Mouse (Mus musculus) CD8-positive naive resting alpha-beta T cell, adult 2 months (primary cell): ENCODE measurements at regions not wholly inside any gene's neighbourhood (a gene's known extent, or its start where the extent isn't known, plus 50 kb on each side); places are given as distances from the start of the nearest gene placed in this dataset.

Experiments used
- DNase-seq, 2 experiments: peaks; one replicate each; pipeline ENCODE4 v3.0.0; 2022; ENCODE audit warnings: low read depth in 2 of 2, low spot score in 2 of 2

DNA sequence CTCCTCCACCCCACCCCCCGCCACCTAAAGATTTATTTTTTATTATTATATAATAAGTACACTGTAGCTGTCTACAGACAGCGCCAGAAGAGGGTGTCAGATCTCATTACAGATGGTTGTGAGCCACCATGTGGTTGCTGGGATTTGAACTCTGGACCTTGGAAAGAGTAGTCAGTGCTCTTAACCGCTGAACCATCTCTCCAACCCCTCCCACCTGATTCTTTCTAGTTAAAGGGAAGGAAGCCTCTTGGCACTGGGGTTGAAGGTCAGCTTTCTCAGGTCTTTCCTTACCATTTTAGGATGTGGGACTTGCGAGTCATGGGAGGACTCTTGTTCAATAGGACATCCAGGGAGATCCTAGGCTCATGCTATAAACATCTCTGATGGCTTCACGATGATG is 54.7 kb downstream of the Hes1 start:
- no peak for DNase-seq

DNA sequence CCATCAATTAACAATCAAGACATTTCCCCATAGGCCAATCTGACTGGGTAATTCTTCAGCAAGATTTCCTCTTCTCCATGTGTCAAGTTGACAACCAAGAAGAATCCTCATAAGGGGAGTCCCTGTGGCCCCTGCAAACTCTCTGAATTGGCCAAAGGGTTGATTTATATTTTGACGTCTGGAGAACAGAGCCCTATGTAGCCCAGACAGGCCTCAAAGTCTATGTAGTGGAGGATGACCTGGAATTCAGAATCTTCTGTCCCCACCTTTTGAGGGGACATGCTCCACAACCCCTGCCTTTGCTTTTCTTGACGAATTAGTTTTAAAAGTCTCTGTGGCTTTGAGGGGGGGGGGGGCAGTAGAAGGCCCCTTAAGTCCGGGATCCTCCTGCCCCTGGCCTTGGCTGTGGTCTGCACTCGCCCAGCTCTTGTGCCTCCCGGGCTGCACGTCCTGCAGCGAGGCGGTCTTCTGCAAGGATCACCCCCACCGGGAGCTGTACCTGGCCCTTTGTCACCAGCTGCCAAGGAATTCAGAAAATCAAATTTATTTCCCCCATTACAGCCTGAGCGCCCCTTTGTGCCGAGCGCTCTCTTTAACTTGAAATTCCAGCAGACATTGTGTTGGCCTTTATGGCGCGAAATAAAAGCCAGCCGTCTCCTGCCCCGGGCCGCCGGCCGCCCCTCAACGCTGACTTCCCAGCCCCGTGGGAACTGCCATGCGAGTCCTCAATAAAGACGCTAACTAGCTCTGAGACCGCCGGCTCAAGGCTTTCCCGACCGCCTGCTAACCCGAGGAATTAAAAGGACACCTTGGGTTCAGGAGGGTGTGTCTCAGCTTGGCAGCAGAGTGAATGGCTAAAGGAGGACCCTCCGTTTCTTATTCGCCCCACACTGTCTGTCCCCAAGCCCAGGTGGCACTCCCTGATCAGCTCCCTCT is 56.4 kb downstream of the Hes1 start:
- DNase-seq: no peak

DNA sequence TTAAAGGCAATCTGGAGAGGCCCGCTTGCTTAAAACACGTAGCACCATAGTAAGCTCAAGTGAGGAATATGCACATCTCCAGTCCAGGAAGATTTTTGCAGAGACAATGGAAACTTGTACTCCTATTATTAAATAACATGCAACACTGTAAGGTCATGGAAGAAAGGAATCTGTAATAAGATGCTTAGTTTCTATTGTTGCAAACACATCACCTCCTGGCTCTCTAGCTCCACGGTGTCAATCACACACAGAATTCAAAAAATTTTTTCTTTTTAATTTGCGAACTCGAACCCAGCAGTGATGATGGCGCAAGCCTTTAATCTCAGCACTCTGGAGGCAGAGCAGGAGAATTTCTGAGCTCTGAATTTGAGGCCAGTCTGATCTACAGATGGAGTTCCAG is 57.4 kb downstream of the Hes1 start:
- no peak for DNase-seq

GRCm38 (mm10) chr16:30122211-30123070 is 58.3 kb downstream of the Hes1 start:
- no peak for DNase-seq

GRCm38 (mm10) chr16:30127015-30127414 is 62.8 kb downstream of the Hes1 start:
- DNase-seq: no peak

DNA sequence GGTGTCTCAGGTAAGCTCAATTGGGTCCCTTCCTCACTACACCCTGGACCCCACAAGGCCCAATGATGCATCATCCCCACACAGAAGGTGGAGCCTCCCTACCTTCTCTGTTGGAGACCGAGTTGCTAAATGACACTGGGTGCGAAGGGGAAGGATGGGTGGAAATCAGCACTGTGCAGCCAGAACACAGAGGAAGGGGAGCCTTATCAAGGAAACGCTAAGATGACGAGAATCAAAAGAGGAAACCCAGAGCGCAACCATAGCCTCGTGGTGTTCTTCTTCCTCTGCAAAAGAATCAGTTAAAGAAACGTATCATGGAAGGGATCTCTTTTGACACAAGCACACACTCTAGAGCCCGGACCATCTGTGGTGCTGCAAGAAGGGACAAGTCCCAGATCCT is 64.6 kb downstream of the Hes1 start:
- DNase-seq: no peak

DNA sequence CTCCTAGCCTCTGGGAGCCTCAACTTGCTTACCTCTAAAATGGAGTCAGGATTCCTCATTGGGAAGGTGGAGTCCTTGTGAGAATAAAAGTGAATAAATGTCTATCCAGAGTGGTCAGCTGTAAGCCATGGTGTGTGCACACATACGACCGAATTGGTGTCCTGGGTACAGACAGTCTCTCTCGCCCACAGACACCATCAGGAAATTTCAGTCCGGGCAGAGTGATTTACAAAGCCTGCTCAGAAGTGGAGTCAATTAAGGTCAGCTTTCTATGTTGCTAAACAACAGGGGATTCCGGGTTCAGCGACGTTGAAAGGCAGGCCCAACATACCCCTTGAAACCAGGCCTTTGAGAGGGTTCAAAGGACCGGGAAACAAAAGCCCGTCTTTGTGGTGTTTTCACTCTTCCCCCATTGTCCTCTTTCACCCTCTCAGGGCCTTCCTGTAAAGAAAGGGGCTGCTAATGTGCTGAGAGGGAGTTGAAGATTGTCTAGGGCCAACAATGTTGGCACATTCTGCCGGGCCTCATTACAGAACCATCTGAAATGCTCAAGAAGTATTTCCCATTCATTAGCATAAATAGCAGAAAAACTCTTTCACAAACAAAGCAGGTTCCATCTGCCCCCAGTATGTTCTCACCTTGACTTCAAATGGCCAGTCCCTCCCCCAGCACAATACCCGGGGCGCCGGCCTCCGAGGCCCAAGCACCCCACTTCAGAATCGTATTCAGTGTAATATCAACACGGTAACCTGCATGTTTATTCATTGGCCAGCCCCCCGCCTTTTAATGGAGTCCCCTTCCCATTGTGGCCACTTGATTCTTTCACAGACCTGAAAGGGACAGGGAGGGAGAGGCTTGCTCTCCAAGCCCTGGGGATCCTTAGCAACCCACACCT is 65.3 kb downstream of the Hes1 start:
- DNase-seq: no peak

DNA sequence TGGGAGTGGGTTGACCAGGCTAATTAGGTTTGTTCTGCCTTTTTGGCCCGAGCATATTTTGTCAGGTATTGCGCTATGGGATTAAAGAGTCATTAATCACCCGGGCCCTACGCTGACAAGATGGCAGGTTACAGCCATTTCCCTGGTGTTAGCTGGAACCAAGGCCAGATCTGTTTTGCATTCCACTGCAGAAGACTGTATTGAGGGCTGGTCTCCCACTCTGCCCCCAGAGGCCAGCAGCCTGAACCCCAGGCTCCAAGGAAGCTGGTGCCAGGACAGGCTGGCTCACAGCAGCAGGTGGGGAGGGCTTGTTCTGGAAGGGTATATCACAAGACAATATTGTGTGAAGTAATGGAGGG is 65.9 kb downstream of the Hes1 start:
- no peak for DNase-seq

GRCm38 (mm10) chr16:30132086-30132485 is 67.9 kb downstream of the Hes1 start:
- DNase-seq: no peak

- DNase-seq: no peak
Observed at GRCm38 (mm10) chr16:30134642-30135165, 70.5 kb downstream of the Hes1 start.

DNA sequence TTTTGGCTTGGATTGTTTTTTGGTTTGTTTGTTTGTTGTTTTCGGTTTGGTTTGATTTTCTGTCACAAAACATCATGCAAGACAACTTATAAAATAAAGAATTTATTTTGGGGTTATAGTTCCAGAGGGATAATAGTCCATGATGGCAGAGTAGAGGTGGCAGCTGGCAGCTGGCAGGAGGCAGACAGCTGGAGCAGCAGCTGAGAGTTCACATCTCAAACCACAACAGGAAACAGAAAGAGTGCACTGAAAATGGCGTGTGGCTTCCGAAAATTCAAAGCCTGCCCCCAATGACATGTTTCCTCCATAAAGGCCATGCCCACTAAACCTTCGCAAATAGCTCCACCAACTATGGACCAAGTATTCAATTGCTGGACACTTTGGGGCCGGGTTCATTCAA is 72.7 kb downstream of the Hes1 start:
- no peak for DNase-seq

- no peak for DNase-seq
Observed at GRCm38 (mm10) chr16:30137812-30138211, 73.6 kb downstream of the Hes1 start.

- no peak for DNase-seq
Observed at GRCm38 (mm10) chr16:30144818-30145464, 80.8 kb downstream of the Hes1 start.

DNA sequence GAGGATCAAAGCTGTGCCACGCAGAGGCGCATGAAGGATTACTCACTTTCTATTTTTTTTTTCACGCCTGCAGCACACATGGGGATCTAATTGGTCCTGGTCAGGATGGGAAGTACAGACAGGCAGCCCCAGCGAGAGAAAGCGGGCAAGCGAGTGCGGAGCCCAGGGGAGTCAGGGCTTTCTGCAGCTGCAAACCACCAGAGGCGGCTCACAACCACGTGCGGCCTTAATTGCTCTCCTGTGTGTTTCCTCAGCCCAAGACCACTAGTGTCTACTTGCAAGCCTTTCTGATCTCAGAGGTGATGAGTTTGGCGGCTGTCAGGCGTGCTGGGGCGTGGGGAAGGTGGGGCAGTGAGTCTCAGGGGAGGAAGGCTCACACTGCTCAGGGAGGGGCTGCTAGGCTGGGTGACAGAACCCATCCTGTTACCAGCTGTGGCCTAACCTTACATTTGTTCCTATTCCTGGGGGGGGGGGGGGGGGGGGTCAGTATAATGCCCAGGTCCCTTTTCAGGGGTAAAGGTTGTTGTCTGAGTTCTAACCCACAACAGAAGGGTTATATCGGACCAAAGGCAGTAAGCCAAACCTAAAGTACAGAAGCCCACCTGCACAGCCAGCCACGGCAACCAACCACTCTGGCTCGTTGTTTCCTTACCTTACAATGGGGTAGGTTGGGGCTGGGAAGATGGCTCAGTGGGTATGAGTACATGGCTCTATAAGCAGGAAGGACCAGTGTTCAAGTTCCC is 81.5 kb downstream of the Hes1 start:
- peak in 1 of 2 experiments; percentile 11 for DNase-seq

- no peak for DNase-seq
Observed at GRCm38 (mm10) chr16:30146208-30146525, 82.0 kb downstream of the Hes1 start.

DNA sequence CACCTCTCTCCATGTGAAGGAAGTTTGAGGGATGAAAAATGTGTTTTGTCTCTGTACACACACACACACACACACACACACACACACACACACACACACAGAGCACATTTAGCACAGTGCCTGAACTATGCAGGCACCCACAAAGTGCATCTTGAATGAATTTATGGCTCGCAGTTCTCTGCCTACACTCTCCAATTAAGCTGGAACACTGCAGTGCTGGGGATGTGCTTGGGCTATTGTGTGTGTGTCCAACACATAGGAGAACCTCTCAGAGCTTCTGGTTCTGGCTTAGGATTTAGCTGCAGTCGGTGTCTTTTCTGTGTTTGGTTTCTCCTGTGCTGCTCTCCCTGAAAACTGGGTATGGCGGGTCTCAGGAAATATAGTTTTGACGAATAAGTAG is 83.1 kb downstream of the Hes1 start:
- no peak for DNase-seq

DNA sequence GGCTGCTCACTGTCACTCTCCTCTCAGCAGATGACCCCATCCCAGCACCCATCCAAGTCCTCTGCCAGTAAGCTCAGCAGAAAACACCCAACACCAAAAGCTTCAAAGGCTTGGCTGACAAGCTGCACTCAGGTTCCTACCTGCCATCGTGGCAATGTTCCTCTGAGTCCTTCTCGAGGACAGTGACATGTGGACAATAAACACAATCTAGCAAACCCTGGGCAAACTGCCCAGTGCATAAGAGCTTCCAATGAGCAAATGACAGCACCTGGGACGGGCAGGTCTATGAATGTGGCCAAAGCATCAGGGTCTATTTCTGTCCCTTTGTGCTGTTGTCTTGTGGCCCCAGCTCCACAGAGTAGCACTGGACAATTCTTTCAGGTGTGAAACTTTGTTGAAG is 86.9 kb downstream of the Hes1 start:
- no peak for DNase-seq

DNA sequence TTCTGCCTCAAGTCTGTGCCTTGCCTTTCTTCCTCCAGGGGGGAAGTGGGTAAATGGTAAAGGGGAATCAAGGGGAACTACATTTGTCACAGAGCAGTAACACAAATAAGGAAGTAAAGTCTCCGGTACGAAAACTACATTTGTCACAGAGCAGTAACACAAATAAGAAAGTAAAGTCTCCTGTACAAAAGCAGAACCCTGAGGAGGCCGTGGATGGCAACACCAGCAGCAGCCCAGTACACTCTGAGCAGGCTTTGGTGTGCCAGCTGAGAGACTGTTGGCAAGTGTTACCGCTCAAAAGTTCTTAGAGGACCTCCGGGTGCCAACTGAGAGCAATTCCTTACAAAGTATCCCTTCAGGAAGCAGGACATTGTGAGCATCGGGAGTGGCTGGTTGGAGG is 90.9 kb downstream of the Hes1 start:
- DNase-seq: no peak

DNA sequence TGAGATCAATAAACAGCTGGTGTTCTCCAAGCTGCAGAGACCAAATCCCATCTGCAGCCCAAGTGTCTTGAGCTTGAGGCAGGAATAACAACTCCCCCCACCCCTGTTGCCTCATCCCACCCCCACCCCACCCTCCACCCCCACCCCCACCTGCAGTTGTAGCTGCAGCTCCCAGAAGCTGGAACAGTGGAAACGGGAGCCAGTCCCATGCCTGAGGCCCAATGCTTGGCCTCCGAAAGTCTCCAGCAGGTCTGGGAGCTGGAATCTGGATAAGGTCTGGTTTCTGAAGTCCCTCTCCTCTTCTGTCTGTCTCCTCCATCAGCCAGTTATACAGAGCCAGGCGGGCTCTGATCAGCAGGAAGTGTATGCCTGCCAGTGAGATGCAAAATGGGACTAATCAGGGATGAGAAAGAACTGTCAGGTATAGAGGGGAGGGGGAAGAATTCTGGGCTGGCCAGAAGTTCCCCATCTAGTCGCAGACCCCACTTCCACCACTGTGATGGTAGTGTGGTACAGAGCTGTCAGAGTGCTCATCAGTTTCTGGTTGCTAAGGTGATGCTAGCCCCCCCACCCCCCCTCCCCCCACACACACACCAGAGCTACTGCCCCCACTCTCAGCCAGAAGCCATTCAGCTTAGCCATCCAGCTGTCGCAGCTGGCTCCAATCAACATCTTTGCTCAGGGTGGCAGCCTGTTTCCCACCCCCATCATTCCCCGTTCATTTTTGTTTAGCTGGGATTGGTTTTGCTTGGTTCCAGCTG is 91.5 kb downstream of the Hes1 start:
- DNase-seq: no peak
